Mouse (Mus musculus) G1E (cell line): ENCODE results near the gene Trit1.

Experiments
- CTCF ChIP-seq: IDR thresholded peaks from 2 replicates; pipeline ENCODE4 v1.5.1; 2012; ENCODE audit warnings: low read depth, low read length, inconsistent platforms, mixed read lengths
- GATA1 ChIP-seq: IDR thresholded peaks from 2 replicates; pipeline ENCODE4 v1.6.1; 2012; ENCODE audit warnings: borderline replicate concordance, low read length, inconsistent platforms, mixed read lengths
- TAL1 ChIP-seq: conservative IDR thresholded peaks from 2 replicates; pipeline ENCODE4 v1.6.1; 2012; ENCODE audit warnings: low read depth, low read length, inconsistent platforms, mixed read lengths

DNA sequence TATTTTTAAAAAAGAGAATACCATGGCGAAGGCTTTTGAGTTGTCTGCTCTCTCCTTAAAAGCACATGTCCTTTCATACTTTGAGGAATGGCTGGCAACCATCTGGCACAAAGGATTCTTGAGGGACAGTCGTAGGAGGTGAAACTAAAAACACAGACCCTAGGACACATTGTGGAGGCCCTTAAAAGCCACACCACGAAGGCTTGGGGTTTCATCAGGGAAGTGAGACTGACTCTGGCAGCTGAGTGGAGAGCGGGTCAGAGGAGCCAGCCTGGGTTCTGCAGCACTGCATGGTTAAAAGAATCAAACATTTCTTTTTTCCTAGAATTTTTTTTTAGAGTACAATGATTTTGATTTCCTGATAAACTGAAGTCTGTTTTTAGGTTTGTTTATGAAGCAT lies 10.2 kb downstream of the Trit1 start:
- TF ChIP-seq CTCF = no peak
- TF ChIP-seq GATA1 = no peak
- TF ChIP-seq TAL1 = no peak
